In the genomic region with DNA sequence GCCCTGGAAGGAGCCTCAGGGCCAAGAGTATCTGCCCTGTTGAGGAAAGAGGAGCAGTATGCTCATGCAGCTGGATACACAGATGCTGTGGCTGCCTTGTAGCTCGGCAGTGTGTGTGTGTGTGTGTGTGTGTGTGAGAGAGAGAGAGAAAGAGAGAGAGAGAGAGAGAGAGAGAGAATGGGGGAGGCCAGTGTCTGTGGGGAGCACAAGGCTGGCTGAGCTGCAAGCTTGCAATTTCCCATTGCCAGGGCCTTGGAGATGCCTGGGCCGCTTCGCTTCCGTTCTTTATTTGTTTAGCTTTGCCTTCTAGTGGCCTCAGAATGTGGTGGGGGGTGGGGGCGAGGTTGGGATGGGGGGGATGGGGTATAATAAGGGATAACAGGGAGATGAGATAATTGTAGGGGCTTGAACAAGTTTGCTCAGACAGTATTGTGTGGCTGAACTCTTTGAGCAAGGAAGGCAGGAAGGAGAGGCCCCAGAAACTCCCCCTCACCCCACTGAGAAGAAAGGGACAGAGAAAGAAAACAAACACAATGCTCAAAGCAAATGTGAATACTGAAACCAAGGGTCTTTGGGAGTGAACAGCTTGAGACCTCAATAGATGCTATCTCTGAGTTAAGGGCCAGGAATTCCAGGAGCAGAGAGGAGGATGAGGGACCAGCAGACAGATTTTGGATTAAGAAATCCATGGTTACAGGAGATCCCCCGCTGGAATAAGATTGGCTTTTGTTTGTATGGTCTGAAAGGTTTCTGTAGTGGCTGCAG, we compare ENCODE assay signal across 12 mouse cellular contexts. TPM values are rescaled to one million over a fixed set of nuclear protein-coding genes. Genes with fewer than 3 reads are reported as not detected.
DNase-seq lines count a peak whose midpoint lies in the region; ATAC-seq and TF ChIP-seq lines count a peak whose summit lies in the region.
"Had no signal": no experiment of that assay in that cellular context is flagged by ENCODE, and none has a peak within 500 bp of the region (broad histone marks: within the 10 kb centered on the region; RNA-seq: fewer than 3 reads in every experiment).

No protein-coding gene starts in this region.

- no peak overlapping the region for H3K4me3 ChIP-seq in lung, embryonic 14.5 days (ENCODE audit: low read depth, low read length)
- H3K4me3 ChIP-seq in lung, postnatal 0 days (ENCODE audit: low read depth, low read length): no peak overlapping the region
- no peak overlapping the region for H3K4me3 ChIP-seq in embryonic facial prominence, embryonic 14.5 days (ENCODE audit: low read depth, low read length)
- H3K4me3 ChIP-seq in hindbrain, postnatal 0 days (ENCODE audit: low read length): no peak overlapping the region
- no peak overlapping the region for H3K4me3 ChIP-seq in neural tube, embryonic 14.5 days (ENCODE audit: low read depth, low read length)

- 13% methylated on average over 6 of the region's 6 CpGs for WGBS in lung, embryonic 14.5 days
- 12% methylated on average over 6 of the region's 6 CpGs for WGBS in lung, postnatal 0 days
- 7% methylated on average over 6 of the region's 6 CpGs for WGBS in embryonic facial prominence, embryonic 14.5 days
- 21% methylated on average over 6 of the region's 6 CpGs for WGBS in hindbrain, postnatal 0 days
- 6% methylated on average over 6 of the region's 6 CpGs for WGBS in neural tube, embryonic 14.5 days

- H3K27ac ChIP-seq in lung, embryonic 14.5 days (ENCODE audit: low read depth): peak overlapping the region; percentile 59; the same call in 1 of the 2 replicates
- no peak overlapping the region for H3K27ac ChIP-seq in lung, postnatal 0 days (ENCODE audit: low read length)
- peak overlapping the region; percentile 11 for H3K27ac ChIP-seq in embryonic facial prominence, embryonic 14.5 days (replicated peaks; ENCODE audit: low read depth, low read length)
- H3K27ac ChIP-seq in hindbrain, postnatal 0 days: no peak overlapping the region
- H3K27ac ChIP-seq in neural tube, embryonic 14.5 days (ENCODE audit: low read depth, low read length): no peak overlapping the region; the same call in 1 of the 2 replicates

- DNase-seq in lung, embryonic 14.5 days: peak; percentile 59
- no peak for DNase-seq in lung, postnatal 0 days (ENCODE audit: low spot score)
- peak; percentile 46 for DNase-seq in embryonic facial prominence, embryonic 14.5 days (ENCODE audit: low spot score)
- DNase-seq in hindbrain, postnatal 0 days (ENCODE audit: low spot score): no peak
- DNase-seq in right cerebral cortex, adult 18-20 months: no peak
- no peak for DNase-seq in testis, postnatal 14 days (ENCODE audit: low spot score)
- DNase-seq: cerebellum, adult 18-20 months; left cerebral cortex, postnatal 4 days; thymus, postnatal 25 days had no signal

- H3K4me2 ChIP-seq in lung, embryonic 14.5 days: no peak overlapping the region
- H3K4me2 ChIP-seq in lung, postnatal 0 days (replicated peaks; ENCODE audit: low read depth, low read length): no peak overlapping the region
- H3K4me2 ChIP-seq in embryonic facial prominence, embryonic 14.5 days (ENCODE audit: low read depth, low read length): no peak overlapping the region
- H3K4me2 ChIP-seq in hindbrain, postnatal 0 days (ENCODE audit: low read depth, low read length): no peak overlapping the region
- no peak overlapping the region for H3K4me2 ChIP-seq in neural tube, embryonic 14.5 days (ENCODE audit: low read depth, low read length)

- H3K36me3 ChIP-seq in lung, embryonic 14.5 days (ENCODE audit: insufficient read depth): no peaks in the 10 kb centered on the region
- no peaks in the 10 kb centered on the region for H3K36me3 ChIP-seq in lung, postnatal 0 days (ENCODE audit: insufficient read depth, low read length)
- H3K36me3 ChIP-seq in embryonic facial prominence, embryonic 14.5 days (ENCODE audit: control insufficient read depth, insufficient read depth, low read length): no peaks in the 10 kb centered on the region
- no peaks in the 10 kb centered on the region for H3K36me3 ChIP-seq in hindbrain, postnatal 0 days (ENCODE audit: insufficient read depth, low read length)
- H3K36me3 ChIP-seq in neural tube, embryonic 14.5 days (ENCODE audit: control insufficient read depth, insufficient read depth, low read length): no peaks in the 10 kb centered on the region

- H3K4me1 ChIP-seq in lung, embryonic 14.5 days (ENCODE audit: insufficient read depth): peaks cover 18% of the 10 kb centered on the region
- no peaks in the 10 kb centered on the region for H3K4me1 ChIP-seq in lung, postnatal 0 days (ENCODE audit: insufficient read depth, low read depth, low read length)
- peaks cover 10% of the 10 kb centered on the region for H3K4me1 ChIP-seq in embryonic facial prominence, embryonic 14.5 days (ENCODE audit: control insufficient read depth, insufficient read depth, low read length)
- peaks cover 2% of the 10 kb centered on the region; the same call in 1 of the 2 replicates for H3K4me1 ChIP-seq in hindbrain, postnatal 0 days (ENCODE audit: insufficient read depth, low read length)
- 0 out of 2 replicates have a peak, but pooled peaks cover 2% of the 10 kb centered on the region for H3K4me1 ChIP-seq in neural tube, embryonic 14.5 days (ENCODE audit: control insufficient read depth, insufficient read depth, low read length)

- ATAC-seq in lung, embryonic 14.5 days (ENCODE audit: insufficient read depth): peak; percentile 70
- no peak for ATAC-seq in lung, postnatal 0 days
- peak; percentile 61; the same call in 1 of the 2 replicates for ATAC-seq in embryonic facial prominence, embryonic 14.5 days (ENCODE audit: low read depth)
- ATAC-seq in hindbrain, postnatal 0 days: peak; percentile 61
- peak; percentile 42; the same call in 1 of the 2 replicates for ATAC-seq in neural tube, embryonic 14.5 days (ENCODE audit: low read depth)
- ATAC-seq in inflammation-experienced regulatory T-cells, adult 6 months: no peak

- H3K9ac ChIP-seq in lung, embryonic 14.5 days: no peak overlapping the region
- H3K9ac ChIP-seq in lung, postnatal 0 days (replicated peaks; ENCODE audit: low read depth): no peak overlapping the region
- 0 out of 2 replicates have a peak overlapping the region, but pooled peaks have one; percentile 20 for H3K9ac ChIP-seq in embryonic facial prominence, embryonic 14.5 days (ENCODE audit: low read depth, low read length)
- no peak overlapping the region for H3K9ac ChIP-seq in hindbrain, postnatal 0 days (replicated peaks; ENCODE audit: low read length)
- H3K9ac ChIP-seq in neural tube, embryonic 14.5 days (replicated peaks; ENCODE audit: low read depth, low read length): no peak overlapping the region

- no peaks in the 10 kb centered on the region for H3K27me3 ChIP-seq in lung, embryonic 14.5 days (ENCODE audit: insufficient read depth, low read length)
- no peaks in the 10 kb centered on the region for H3K27me3 ChIP-seq in lung, postnatal 0 days (replicated peaks; ENCODE audit: insufficient read depth, low read length)
- H3K27me3 ChIP-seq in embryonic facial prominence, embryonic 14.5 days (replicated peaks; ENCODE audit: control insufficient read depth, insufficient read depth, low read length): no peaks in the 10 kb centered on the region
- no peaks in the 10 kb centered on the region for H3K27me3 ChIP-seq in hindbrain, postnatal 0 days (ENCODE audit: insufficient read depth, low read length)
- H3K27me3 ChIP-seq in neural tube, embryonic 14.5 days (ENCODE audit: control insufficient read depth, insufficient read depth, low read length): no peaks in the 10 kb centered on the region

- TF ChIP-seq CTCF in lung, embryonic 14.5 days (IDR thresholded peaks at IDR 0.05; ENCODE audit: low read depth): no peak
- TF ChIP-seq CTCF in lung, postnatal 0 days (IDR thresholded peaks at IDR 0.05): no peak
- no peak for TF ChIP-seq CTCF in hindbrain, postnatal 0 days (IDR thresholded peaks at IDR 0.05; ENCODE audit: low read depth)

- no peaks in the 10 kb centered on the region for H3K9me3 ChIP-seq in lung, embryonic 14.5 days (ENCODE audit: low read depth, low read length)
- H3K9me3 ChIP-seq in lung, postnatal 0 days (ENCODE audit: low read length): no peaks in the 10 kb centered on the region
- H3K9me3 ChIP-seq in embryonic facial prominence, embryonic 14.5 days (ENCODE audit: control insufficient read depth, low read length): no peaks in the 10 kb centered on the region
- no peaks in the 10 kb centered on the region for H3K9me3 ChIP-seq in hindbrain, postnatal 0 days (ENCODE audit: low read length)
- H3K9me3 ChIP-seq in neural tube, embryonic 14.5 days (ENCODE audit: control insufficient read depth, low read length): no peaks in the 10 kb centered on the region

- TF ChIP-seq EP300 in lung, postnatal 0 days (IDR thresholded peaks at IDR 0.05): no peak

RNA-seq across cellular contexts. Expression of gene Igfbp2, which starts 10.5 kb away (rescaled TPM):
- polyA plus RNA-seq in lung, embryonic 14.5 days (2014; fragmentation: Nextera tagmentation; extraction: Ambion mirVana): 321 and 352 TPM in 2 replicates
- 51.4 and 58.5 TPM in 2 replicates for polyA plus RNA-seq in lung, postnatal 0 days (2015; fragmentation: Nextera tagmentation; extraction: Ambion mirVana)
- polyA plus RNA-seq in embryonic facial prominence, embryonic 14.5 days (2014; fragmentation: Nextera tagmentation; extraction: Ambion mirVana): 446 and 451 TPM in 2 replicates
- 686 and 698 TPM in 2 replicates for total RNA-seq in hindbrain, postnatal 0 days (2014; rRNA removed)
- 470 and 480 TPM in 2 replicates for polyA plus RNA-seq in hindbrain, postnatal 0 days (2015; fragmentation: Nextera tagmentation; extraction: Ambion mirVana)
- 163 and 379 TPM in 2 replicates for polyA plus RNA-seq in neural tube, embryonic 14.5 days (2014; fragmentation: Nextera tagmentation; extraction: Ambion mirVana)
- not detected for polyA plus RNA-seq in inflammation-experienced regulatory T-cells, adult 6 months (2017; shearing (Covaris generic))
- total RNA-seq: megakaryocyte progenitor cell, adult 5-6 weeks had no signal

Comparison
In these comparisons a context has a peak if more than half of its experiments do, and no peak if none do; other contexts are left out.
1. ATAC-seq: peak in lung, embryonic 14.5 days (single experiment), embryonic facial prominence, embryonic 14.5 days (single experiment), hindbrain, postnatal 0 days (single experiment) and neural tube, embryonic 14.5 days (single experiment); none in lung, postnatal 0 days (single experiment) and inflammation-experienced regulatory T-cells, adult 6 months (single experiment).
2. DNase-seq: peak in lung, embryonic 14.5 days (single experiment) and embryonic facial prominence, embryonic 14.5 days (single experiment); none in lung, postnatal 0 days (single experiment), hindbrain, postnatal 0 days (single experiment), right cerebral cortex, adult 18-20 months (single experiment) and testis, postnatal 14 days (single experiment).
3. H3K27ac ChIP-seq: peak in lung, embryonic 14.5 days (single experiment) and embryonic facial prominence, embryonic 14.5 days (single experiment); none in lung, postnatal 0 days (single experiment), hindbrain, postnatal 0 days (single experiment) and neural tube, embryonic 14.5 days (single experiment).
4. RNA of gene Igfbp2, which starts 10.5 kb away (polyA plus RNA-seq): 470 to 480 TPM in hindbrain, postnatal 0 days, 446 to 451 TPM in embryonic facial prominence, embryonic 14.5 days, 321 to 352 TPM in lung, embryonic 14.5 days, 163 to 379 TPM in neural tube, embryonic 14.5 days and 51.4 to 58.5 TPM in lung, postnatal 0 days; not detected in inflammation-experienced regulatory T-cells, adult 6 months; every median in the first group is over 10 times any median in the second.